Mouse (Mus musculus) heart, postnatal 0 days (tissue): ENCODE data around the gene Mgat4d. TPM values are rescaled to one million over a fixed set of nuclear protein-coding genes. Genes with fewer than 3 reads are reported as not detected.
"Not testable (repeated sequence)": the region's sequence is repeated elsewhere in the genome, so short reads cannot be mapped to it uniquely, and the experiment has no call there.

Experiments used
- ATAC-seq: fragments of 200-750 bp; cut with Nextera tagmentation; 2 replicates; pipeline ENCODE4 v1.8.0; 2017; ENCODE audit warnings: low read depth, moderate number of reproducible peaks, moderate library complexity; ENCODE audit not compliant: insufficient read depth
- DNase-seq: peaks from one replicate; pipeline ENCODE4 v3.0.0-alpha.2; 2016; ENCODE audit warnings: low spot score
- H3K27ac ChIP-seq: fragments of 300-500 bp; sonication (generic); 2 replicates; pipeline ENCODE4 v1.5.1; 2014; ENCODE audit warnings: low read depth, mild to moderate bottlenecking
- H3K27me3 ChIP-seq: fragments of 300-500 bp; sonication (generic); 2 replicates; pipeline ENCODE4 v1.6.1; 2014; ENCODE audit warnings: low read length, mixed read lengths; ENCODE audit not compliant: control insufficient read depth, insufficient read depth
- H3K36me3 ChIP-seq: fragments of 300-500 bp; sonication (generic); replicated peaks from 2 replicates; pipeline ENCODE4 v1.6.1; 2014; ENCODE audit warnings: low read length, mixed read lengths; ENCODE audit not compliant: control insufficient read depth, insufficient read depth
- H3K4me1 ChIP-seq: fragments of 300-500 bp; sonication (generic); 2 replicates; pipeline ENCODE4 v1.6.1; 2014; ENCODE audit warnings: antibody characterized with exemption; ENCODE audit not compliant: control insufficient read depth, insufficient read depth
- H3K4me2 ChIP-seq: fragments of 300-500 bp; sonication (generic); 2 replicates; pipeline ENCODE4 v1.6.1; 2014; ENCODE audit warnings: low read depth, mild to moderate bottlenecking, low read length, moderate library complexity
- H3K4me3 ChIP-seq: fragments of 300-500 bp; sonication (generic); 2 replicates; pipeline ENCODE4 v1.5.1; 2014; ENCODE audit warnings: low read depth, low read length
- H3K9ac ChIP-seq: fragments of 300-500 bp; sonication (generic); replicated peaks from 2 replicates; pipeline ENCODE4 v1.6.1; 2014; ENCODE audit warnings: low read depth, low read length, mixed read lengths
- H3K9me3 ChIP-seq: fragments of 300-500 bp; sonication (generic); replicated peaks from 2 replicates; pipeline ENCODE4 v1.6.1; 2016; ENCODE audit warnings: low read length; ENCODE audit not compliant: control insufficient read depth
- CTCF ChIP-seq: IDR thresholded peaks from 2 replicates; pipeline ENCODE4 v1.5.1; 2016; ENCODE audit warnings: antibody characterized with exemption, control low read depth, low read depth
- EP300 ChIP-seq: IDR thresholded peaks from 2 replicates; pipeline ENCODE4 v1.6.1; 2016; ENCODE audit warnings: antibody characterized with exemption, low read depth
- WGBS: fragments of 180-500 bp; shearing (Covaris S2); extraction: QIAGEN DNeasy Blood & Tissue Kit; methylation state at CpG from one replicate; pipeline ENCODE4 v1.1.7; 2014; 5-methylcytosine and 5-hydroxymethylcytosine counted together
- polyA plus RNA-seq: library from polyadenylated mRNA; unstranded; fragments of >200 nt; fragmentation: Nextera tagmentation; extraction: Ambion mirVana; gene quantifications from 2 replicates; pipeline ENCODE4 v1.2.1, GENCODE M21; 2015
- total RNA-seq: library from RNA; depleted of rRNA; stranded (reverse); fragments of >200 nt; gene quantifications from 2 replicates; pipeline ENCODE4 v1.2.3, GENCODE M21; 2014; ENCODE audit warnings: low replicate concordance; rRNA removed

The Mgat4d gene
- not detected in 2 replicates for total RNA-seq
- not detected in 2 replicates for polyA plus RNA-seq

GRCm38 (mm10) chr8:83348263-83348662 lies at the start of gene Mgat4d:
Gene Mgat4d (plus strand): TSS chr8:83348471.
- ATAC-seq (no peak), DNase-seq (no peak)
- Histone ChIP-seq H3K4me3 (no peak within 1 kb of the TSS), H3K27ac (no peak within 1 kb of the TSS), H3K9me3 (no peaks in the 10 kb centered on the region), H3K9ac (no peak within 1 kb of the TSS), H3K4me2 (no peak within 1 kb of the TSS), H3K27me3 (no peaks in the 10 kb centered on the region), H3K4me1 (no peaks in the 10 kb centered on the region), H3K36me3 (no peaks in the 10 kb centered on the region)
- TF ChIP-seq CTCF: no peak
- no peak for TF ChIP-seq EP300
- 58% methylated on average over 18 of the region's 18 CpGs for WGBS

GRCm38 (mm10) chr8:83300135-83300534 lies 48.1 kb upstream of the Mgat4d start:
- Histone ChIP-seq H3K27me3 (no peaks in the 10 kb centered on the region), H3K4me2 (no peak overlapping the region), H3K36me3 (no peaks in the 10 kb centered on the region), H3K4me3 (no peak overlapping the region), H3K9ac (no peak overlapping the region), H3K9me3 (0 out of 2 replicates have a peak, but pooled peaks cover 6% of the 10 kb centered on the region), H3K27ac (no peak overlapping the region), H3K4me1 (no peaks in the 10 kb centered on the region)
- no peak for DNase-seq
- WGBS: 47% methylated on average over 1 of the region's 1 CpGs
- TF ChIP-seq EP300: no peak
- peak; percentile 19; the same call in 1 of the 2 replicates for TF ChIP-seq CTCF
- ATAC-seq: no peak

- 100% methylated on average over 1 of the region's 1 CpGs for WGBS
- H3K36me3 ChIP-seq: no peaks in the 10 kb centered on the region
Observed at GRCm38 (mm10) chr8:83304946-83305345, 43.3 kb upstream of the Mgat4d start.

GRCm38 (mm10) chr8:83309836-83310235 lies 38.4 kb upstream of the Mgat4d start:
- Histone ChIP-seq H3K36me3 (no peaks in the 10 kb centered on the region), H3K27me3 (no peaks in the 10 kb centered on the region), H3K9ac (no peak overlapping the region), H3K4me1 (no peaks in the 10 kb centered on the region), H3K9me3 (no peaks in the 10 kb centered on the region), H3K4me3 (no peak overlapping the region), H3K4me2 (no peak overlapping the region), H3K27ac (no peak overlapping the region)
- DNase-seq (no peak), ATAC-seq (no peak)
- 91% methylated on average over 6 of the region's 6 CpGs for WGBS
- TF ChIP-seq EP300: no peak
- TF ChIP-seq CTCF: no peak

More at GRCm38 (mm10) chr8:83304946-83305345, 43.3 kb upstream of the Mgat4d start:
- no peak overlapping the region for H3K4me2 ChIP-seq
- 0 out of 2 replicates have a peak, but pooled peaks cover 6% of the 10 kb centered on the region for H3K9me3 ChIP-seq
- no peak overlapping the region for H3K27ac ChIP-seq
- DNase-seq (no peak), ATAC-seq (no peak)
- H3K4me3 ChIP-seq: no peak overlapping the region
- TF ChIP-seq EP300: no peak
- TF ChIP-seq CTCF: no peak
- H3K9ac ChIP-seq: no peak overlapping the region
- no peaks in the 10 kb centered on the region for H3K27me3 ChIP-seq
- H3K4me1 ChIP-seq: no peaks in the 10 kb centered on the region

GRCm38 (mm10) chr8:83315084-83315483 lies 33.2 kb upstream of the Mgat4d start:
- not testable (repeated sequence) for H3K27ac ChIP-seq, H3K4me3 ChIP-seq, H3K9me3 ChIP-seq, H3K27me3 ChIP-seq, H3K4me2 ChIP-seq, H3K4me1 ChIP-seq, H3K9ac ChIP-seq, DNase-seq, ATAC-seq
- 76% methylated on average over 4 of the region's 4 CpGs for WGBS
- H3K36me3 ChIP-seq: peaks cover 35% of the 10 kb centered on the region

GRCm38 (mm10) chr8:83315691-83316090 lies 32.6 kb upstream of the Mgat4d start:
- TF ChIP-seq EP300 (no peak), CTCF (no peak)

More at GRCm38 (mm10) chr8:83315691-83316090, 32.6 kb upstream of the Mgat4d start:
- H3K9me3 ChIP-seq: no peaks in the 10 kb centered on the region
- no peaks in the 10 kb centered on the region for H3K4me1 ChIP-seq
- H3K4me3 ChIP-seq: no peak overlapping the region
- peaks cover 38% of the 10 kb centered on the region for H3K36me3 ChIP-seq
- no peak overlapping the region for H3K4me2 ChIP-seq
- no peaks in the 10 kb centered on the region for H3K27me3 ChIP-seq
- H3K9ac ChIP-seq: no peak overlapping the region
- WGBS: 73% methylated on average over 2 of the region's 2 CpGs
- DNase-seq (no peak), ATAC-seq (no peak)
- no peak overlapping the region for H3K27ac ChIP-seq
